Mouse (Mus musculus) E14TG2a.4 (cell line): ENCODE data around the gene Dstyk.

Experiments used
- CTCF ChIP-seq: conservative IDR thresholded peaks from 2 replicates; pipeline ENCODE4 v1.5.1; 2014; ENCODE audit warnings: low read length
- POU5F1 ChIP-seq: IDR thresholded peaks from 2 replicates; pipeline ENCODE4 v1.6.1; 2014; ENCODE audit warnings: low read length, borderline replicate concordance

DNA sequence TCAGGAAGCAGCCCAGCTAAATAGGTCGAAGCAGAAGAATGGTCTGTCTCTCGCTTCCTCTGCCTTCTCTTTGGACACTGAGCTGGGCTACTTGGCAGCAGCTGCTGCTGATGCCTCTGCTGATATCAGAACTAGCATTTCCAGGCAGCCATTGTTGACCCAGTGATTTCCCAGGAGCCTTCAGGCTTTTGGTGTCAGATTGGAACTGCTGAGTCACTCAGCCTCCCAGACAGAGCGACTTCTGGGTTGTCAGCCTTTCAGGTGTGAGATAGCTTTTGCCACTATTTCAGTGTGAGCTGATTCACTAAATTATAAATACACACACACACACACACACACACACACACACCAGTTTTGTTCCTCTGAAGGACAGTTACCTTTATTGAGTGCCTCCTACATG, 6.7 kb upstream of the Dstyk start:
- TF ChIP-seq CTCF (no peak), POU5F1 (no peak)
